Mouse (Mus musculus) adrenal gland, postnatal 14 days (tissue): Measurements from ENCODE around the gene Cfap54. TPM values are rescaled to one million over a fixed set of nuclear protein-coding genes. Genes with fewer than 3 reads are reported as not detected.
A peak's percentile ranks its signal among the peaks of the same experiment; 100 is the strongest.

ENCODE experiments used
- DNase-seq: peaks from one replicate; pipeline ENCODE4 v3.0.0; 2021; ENCODE audit warnings: mixed read lengths
- total RNA-seq: library from RNA; stranded (reverse); gene quantifications from 2 replicates; pipeline ENCODE4 v1.2.3, GENCODE M21; 2021

Cfap54 gene
- total RNA-seq, 1 experiment from 2014 or later: 8.3 TPM

- peak; percentile 13 for DNase-seq
Measured at GRCm38 (mm10) chr10:92937741-92938285, 143.6 kb downstream of the Cfap54 start.

- DNase-seq: peak; percentile 62
Measured at GRCm38 (mm10) chr10:92937091-92937490, 144.3 kb downstream of the Cfap54 start.

GRCm38 (mm10) chr10:92934506-92934905, 146.9 kb downstream of the Cfap54 start:
- DNase-seq: peak; percentile 64

GRCm38 (mm10) chr10:92933616-92934015, 147.8 kb downstream of the Cfap54 start:
- no peak for DNase-seq

GRCm38 (mm10) chr10:92932464-92932863, 149.0 kb downstream of the Cfap54 start:
- no peak for DNase-seq

GRCm38 (mm10) chr10:92930036-92930435, 151.4 kb downstream of the Cfap54 start:
- no peak for DNase-seq

- DNase-seq: peak; percentile 75
Measured at GRCm38 (mm10) chr10:92928256-92928655, 153.2 kb downstream of the Cfap54 start.

GRCm38 (mm10) chr10:92918551-92918950, 162.9 kb downstream of the Cfap54 start:
- no peak for DNase-seq

GRCm38 (mm10) chr10:92907246-92907645, 174.2 kb downstream of the Cfap54 start:
- DNase-seq: no peak

- no peak for DNase-seq
Measured at GRCm38 (mm10) chr10:92888466-92888865, 193.0 kb downstream of the Cfap54 start.

GRCm38 (mm10) chr10:92878000-92878399, 203.4 kb downstream of the Cfap54 start:
- DNase-seq: no peak

GRCm38 (mm10) chr10:92840980-92841379, 240.4 kb downstream of the Cfap54 start:
- DNase-seq: no peak

GRCm38 (mm10) chr10:92837572-92837971, 243.8 kb downstream of the Cfap54 start:
- DNase-seq: no peak

GRCm38 (mm10) chr10:92837045-92837444, 244.4 kb downstream of the Cfap54 start:
- DNase-seq: no peak

- DNase-seq: no peak
Measured at GRCm38 (mm10) chr10:92821499-92821898, 259.9 kb downstream of the Cfap54 start.

- no peak for DNase-seq
Measured at GRCm38 (mm10) chr10:92818190-92818589, 263.2 kb downstream of the Cfap54 start.

- DNase-seq: no peak
Measured at GRCm38 (mm10) chr10:92816903-92817302, 264.5 kb downstream of the Cfap54 start.

- DNase-seq: no peak
Measured at GRCm38 (mm10) chr10:92810894-92811293, 270.5 kb downstream of the Cfap54 start.

- no peak for DNase-seq
Measured at GRCm38 (mm10) chr10:92791908-92792307, 289.5 kb downstream of the Cfap54 start.

GRCm38 (mm10) chr10:92791531-92791900, 289.9 kb downstream of the Cfap54 start:
- DNase-seq: no peak

GRCm38 (mm10) chr10:92790893-92791530, 290.4 kb downstream of the Cfap54 start:
- no peak for DNase-seq

- no peak for DNase-seq
Measured at GRCm38 (mm10) chr10:92790247-92790646, 291.2 kb downstream of the Cfap54 start.

- no peak for DNase-seq
Measured at GRCm38 (mm10) chr10:92788410-92789096, 292.9 kb downstream of the Cfap54 start.

GRCm38 (mm10) chr10:92782691-92783090, 298.7 kb downstream of the Cfap54 start:
- DNase-seq: no peak
